Mouse (Mus musculus): ENCODE results near the gene Olfr1180. TPM values are rescaled to one million over a fixed set of nuclear protein-coding genes. Genes with fewer than 3 reads are reported as not detected.
"Not testable (repeated sequence)": the region's sequence is repeated elsewhere in the genome, so short reads cannot be mapped to it uniquely, and the experiment has no call there.

The Olfr1180 gene
- polyA plus RNA-seq (2012; rRNA removed) (not detected in 2 replicates), polyA plus RNA-seq (2014; fragmentation: Nextera tagmentation; extraction: Ambion mirVana) (not detected in 2 replicates)

- Histone ChIP-seq H3K27ac (no peak within 1 kb of the TSS), H3K36me3 (replicated peaks; ENCODE audit: control insufficient read depth, insufficient read depth, low read depth) (no peaks in the 10 kb centered on the region), H3K4me1 (replicated peaks; ENCODE audit: control insufficient read depth in 2 of 2, insufficient read depth in 2 of 2, low read length in 1 of 2) (no peaks in the 10 kb centered on the region), H3K9ac (replicated peaks) (no peak within 1 kb of the TSS), H3K4me2 (ENCODE audit: low read depth) (no peak within 1 kb of the TSS), H3K27me3 (ENCODE audit: control insufficient read depth, insufficient read depth, low read length) (no peaks in the 10 kb centered on the region), H3K4me3 (ENCODE audit: insufficient read depth in 1 of 2, low read depth in 2 of 2, low read length in 2 of 2) (no peak within 1 kb of the TSS), H3K9me3 (ENCODE audit: control insufficient read depth, low read length) (no peaks in the 10 kb centered on the region)
- 50% methylated on average over 2 of the region's 2 CpGs for WGBS (ENCODE audit: insufficient replicate concordance)
- TF ChIP-seq EP300 (IDR thresholded peaks at IDR 0.05; ENCODE audit: low read depth) (no peak), CTCF (IDR thresholded peaks at IDR 0.05; ENCODE audit: low read depth) (no peak)
- ATAC-seq (ENCODE audit: insufficient read depth) (no peak), DNase-seq (ENCODE audit: low read depth in 3 of 3, low spot score in 3 of 3) (no peak)
Observed at GRCm38 (mm10) chr2:88419051-88419450, at the start of gene Olfr1180. TSS of gene Olfr1180 (minus strand) at chr2:88419151.

GRCm38 (mm10) chr2:88454567-88454966 lies 35.6 kb upstream of the Olfr1180 start, which contains the start of gene Olfr1183:
TSS of gene Olfr1183 (plus strand) at chr2:88454867.
- DNase-seq (ENCODE audit: low read depth in 3 of 3, low spot score in 3 of 3); H3K27ac ChIP-seq; H3K27me3 ChIP-seq (ENCODE audit: control insufficient read depth, insufficient read depth, low read length); H3K4me1 ChIP-seq (replicated peaks; ENCODE audit: control insufficient read depth in 2 of 2, insufficient read depth in 2 of 2, low read length in 1 of 2); H3K9ac ChIP-seq (replicated peaks); ATAC-seq (ENCODE audit: insufficient read depth); H3K9me3 ChIP-seq (ENCODE audit: control insufficient read depth, low read length); H3K4me2 ChIP-seq (ENCODE audit: low read depth); H3K4me3 ChIP-seq (ENCODE audit: insufficient read depth in 1 of 2, low read depth in 2 of 2, low read length in 2 of 2); H3K36me3 ChIP-seq (replicated peaks; ENCODE audit: control insufficient read depth, insufficient read depth, low read depth): not testable (repeated sequence)
- 60% methylated on average over 1 of the region's 1 CpGs for WGBS (ENCODE audit: insufficient replicate concordance)

GRCm38 (mm10) chr2:88449031-88449430 lies 30.1 kb upstream of the Olfr1180 start, which contains the start of gene Gm13757:
TSS of gene Gm13757 (minus strand) at chr2:88449131.
- TF ChIP-seq EP300 (IDR thresholded peaks at IDR 0.05; ENCODE audit: low read depth) (no peak), CTCF (IDR thresholded peaks at IDR 0.05; ENCODE audit: low read depth) (no peak)
- no peak within 1 kb of the TSS for H3K9ac ChIP-seq (replicated peaks)
- no peak for ATAC-seq (ENCODE audit: insufficient read depth)
- H3K36me3 ChIP-seq (replicated peaks; ENCODE audit: control insufficient read depth, insufficient read depth, low read depth) = no peaks in the 10 kb centered on the region
- no peak within 1 kb of the TSS for H3K4me2 ChIP-seq (ENCODE audit: low read depth)
- no peak within 1 kb of the TSS for H3K4me3 ChIP-seq (ENCODE audit: insufficient read depth in 1 of 2, low read depth in 2 of 2, low read length in 2 of 2)
- no peaks in the 10 kb centered on the region for H3K9me3 ChIP-seq (ENCODE audit: control insufficient read depth, low read length)
- no peaks in the 10 kb centered on the region for H3K4me1 ChIP-seq (replicated peaks; ENCODE audit: control insufficient read depth in 2 of 2, insufficient read depth in 2 of 2, low read length in 1 of 2)
- no peak within 1 kb of the TSS for H3K27ac ChIP-seq
- no peak for DNase-seq (ENCODE audit: low read depth in 3 of 3, low spot score in 3 of 3)
- H3K27me3 ChIP-seq (ENCODE audit: control insufficient read depth, insufficient read depth, low read length) = no peaks in the 10 kb centered on the region
- 48% methylated on average over 1 of the region's 1 CpGs for WGBS (ENCODE audit: insufficient replicate concordance)

- Histone ChIP-seq H3K36me3 (replicated peaks; ENCODE audit: control insufficient read depth, insufficient read depth, low read depth) (no peaks in the 10 kb centered on the region), H3K9ac (replicated peaks) (no peak within 1 kb of the TSS), H3K27ac (no peak within 1 kb of the TSS), H3K4me1 (replicated peaks; ENCODE audit: control insufficient read depth in 2 of 2, insufficient read depth in 2 of 2, low read length in 1 of 2) (no peaks in the 10 kb centered on the region), H3K4me2 (ENCODE audit: low read depth) (no peak within 1 kb of the TSS), H3K27me3 (ENCODE audit: control insufficient read depth, insufficient read depth, low read length) (no peaks in the 10 kb centered on the region), H3K4me3 (ENCODE audit: insufficient read depth in 1 of 2, low read depth in 2 of 2, low read length in 2 of 2) (no peak within 1 kb of the TSS), H3K9me3 (ENCODE audit: control insufficient read depth, low read length) (no peaks in the 10 kb centered on the region)
- TF ChIP-seq EP300 (IDR thresholded peaks at IDR 0.05; ENCODE audit: low read depth) = no peak
- no peak for TF ChIP-seq CTCF (IDR thresholded peaks at IDR 0.05; ENCODE audit: low read depth)
- DNase-seq (ENCODE audit: low read depth in 3 of 3, low spot score in 3 of 3) (no peak), ATAC-seq (ENCODE audit: insufficient read depth) (no peak)
- 63% methylated on average over 1 of the region's 1 CpGs for WGBS (ENCODE audit: insufficient replicate concordance)
Observed at GRCm38 (mm10) chr2:88426071-88426470, 7.1 kb upstream of the Olfr1180 start, which contains the start of gene Olfr1181. TSS of gene Olfr1181 (minus strand) at chr2:88426171.

GRCm38 (mm10) chr2:88406353-88406752 lies 12.6 kb downstream of the Olfr1180 start, which contains the start of gene Olfr1179:
TSS of gene Olfr1179 (minus strand) at chr2:88406453.
- no peak within 1 kb of the TSS for H3K9ac ChIP-seq (replicated peaks)
- TF ChIP-seq EP300 (IDR thresholded peaks at IDR 0.05; ENCODE audit: low read depth) (no peak), CTCF (IDR thresholded peaks at IDR 0.05; ENCODE audit: low read depth) (no peak)
- H3K4me2 ChIP-seq (ENCODE audit: low read depth) = no peak within 1 kb of the TSS
- no peaks in the 10 kb centered on the region for H3K9me3 ChIP-seq (ENCODE audit: control insufficient read depth, low read length)
- DNase-seq (ENCODE audit: low read depth in 3 of 3, low spot score in 3 of 3) = no peak
- no peaks in the 10 kb centered on the region for H3K27me3 ChIP-seq (ENCODE audit: control insufficient read depth, insufficient read depth, low read length)
- no peak for ATAC-seq (ENCODE audit: insufficient read depth)
- no peak within 1 kb of the TSS for H3K27ac ChIP-seq
- 57% methylated on average over 3 of the region's 3 CpGs for WGBS (ENCODE audit: insufficient replicate concordance)
- H3K4me1 ChIP-seq (replicated peaks; ENCODE audit: control insufficient read depth in 2 of 2, insufficient read depth in 2 of 2, low read length in 1 of 2) = no peaks in the 10 kb centered on the region
- no peak within 1 kb of the TSS for H3K4me3 ChIP-seq (ENCODE audit: insufficient read depth in 1 of 2, low read depth in 2 of 2, low read length in 2 of 2)
- H3K36me3 ChIP-seq (replicated peaks; ENCODE audit: control insufficient read depth, insufficient read depth, low read depth) = no peaks in the 10 kb centered on the region
